Mouse (Mus musculus): ENCODE data around the gene Rtl9. TPM values are rescaled to one million over a fixed set of nuclear protein-coding genes. Genes with fewer than 3 reads are reported as not detected.

Rtl9 gene
- total RNA-seq, 2 experiments from 2014 or later, result 0.13 to 0.31 TPM

Other genes starting within 250 kb of the Rtl9 start
- gene Ammecr1, start 132.9 kb upstream of the Rtl9 start, total RNA-seq (2021), result 1 to 10 TPM; 5.7 to 6.8 TPM

Data from gastrocnemius, postnatal 25 days (tissue).